Mouse (Mus musculus) liver, adult 10 weeks (tissue): ENCODE results near the gene Zmynd19. TPM values are rescaled to one million over a fixed set of nuclear protein-coding genes. Genes with fewer than 3 reads are reported as not detected.

ENCODE experiments used
- polyA plus RNA-seq: library from polyadenylated mRNA; stranded (reverse); fragments of 350-450 nt; fragmentation: Illumina TruSeq; extraction: RNeasy Lipid Tissue Mini Kit (QIAGEN cat#74804); gene quantifications from one replicate; pipeline ENCODE4 v1.2.3, GENCODE M21; 2014; ENCODE audit warnings: low read depth, low replicate concordance

Gene Zmynd19
- polyA plus RNA-seq, result 3.2 TPM

GRCm38 (mm10) chr2:24949421-24950188 is at the start of gene Zmynd19:
Gene Zmynd19, plus strand, starts transcription at chr2:24949792.

GRCm38 (mm10) chr2:24918930-24919838 is 30.4 kb upstream of the Zmynd19 start, which contains the start of gene Ehmt1:
Gene Ehmt1, minus strand, starts transcription at chr2:24919614.

DNA sequence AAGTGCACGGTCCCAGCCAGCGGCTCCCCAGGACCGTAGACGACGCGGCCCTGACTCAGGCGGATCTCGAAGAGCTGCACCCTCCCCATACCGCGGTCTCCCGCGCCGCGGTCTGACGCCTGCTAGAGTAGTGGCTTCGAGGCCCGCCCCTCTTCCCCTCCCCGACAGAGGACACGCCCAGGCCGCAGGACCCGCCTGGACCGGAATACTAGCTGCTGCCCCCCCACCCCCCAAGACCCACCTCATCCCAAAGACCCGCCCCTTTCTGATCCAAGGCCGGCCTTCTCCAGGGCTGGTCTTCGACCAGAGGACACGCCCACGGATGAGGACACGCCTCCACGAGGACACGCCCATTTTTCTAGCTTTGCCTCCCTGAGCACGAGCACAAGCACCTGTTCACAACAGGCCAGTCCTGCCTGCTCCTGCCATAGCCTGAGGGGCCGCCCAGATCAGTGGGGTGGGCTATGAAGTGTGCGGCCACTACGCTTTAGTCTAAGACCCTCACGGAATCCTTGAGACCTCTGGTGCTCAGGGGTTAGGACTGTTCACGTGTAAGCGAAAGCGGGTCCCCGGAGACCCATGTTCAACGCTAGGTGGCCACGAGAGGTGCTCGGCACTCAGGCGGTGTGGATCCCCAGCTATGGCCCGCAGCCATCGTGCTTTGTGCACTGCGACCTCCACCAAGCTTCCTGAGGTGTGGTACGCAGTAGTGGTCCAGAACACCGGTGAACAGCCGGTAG is 14.4 kb upstream of the Zmynd19 start, which contains the start of gene Arrdc1:
Gene Arrdc1, minus strand, starts transcription at position 196 of the 740 bp plus-strand sequence.

DNA sequence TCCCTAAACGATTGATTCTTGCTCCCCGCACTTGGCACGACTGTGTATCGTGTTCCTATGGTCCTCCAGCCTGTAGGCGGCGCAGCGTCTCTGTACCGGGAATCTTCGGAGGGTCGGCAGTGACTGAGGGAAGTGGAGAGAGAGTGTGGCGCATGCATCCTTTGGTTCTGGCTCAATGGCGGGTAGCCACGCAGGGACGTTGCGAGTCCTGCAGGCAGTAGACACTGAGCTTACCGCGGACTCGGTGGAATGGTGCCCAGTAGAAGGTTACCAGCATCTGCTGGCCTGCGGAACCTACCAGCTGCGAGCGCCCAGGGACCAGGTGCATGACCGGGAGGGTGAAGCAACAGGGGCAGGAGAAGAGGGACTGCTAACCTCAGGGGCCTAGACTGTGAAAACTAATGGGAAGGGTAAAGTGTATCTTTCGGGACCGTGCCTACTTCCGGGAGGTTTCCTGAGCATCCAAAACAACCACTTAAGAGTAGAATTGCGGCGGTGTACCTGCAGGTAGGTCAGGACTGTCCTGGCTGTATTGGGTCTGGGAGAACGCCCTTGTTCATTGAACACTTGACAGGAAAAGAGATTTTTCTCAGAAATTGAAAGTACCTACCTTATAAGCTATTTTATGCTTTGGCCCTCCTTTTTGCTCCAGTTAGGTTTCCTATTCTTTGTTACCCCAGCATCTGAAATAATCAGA is 12.9 kb downstream of the Zmynd19 start, which contains the start of gene Dph7:
Gene Dph7, plus strand, starts transcription at position 97 of the 697 bp plus-strand sequence.

DNA sequence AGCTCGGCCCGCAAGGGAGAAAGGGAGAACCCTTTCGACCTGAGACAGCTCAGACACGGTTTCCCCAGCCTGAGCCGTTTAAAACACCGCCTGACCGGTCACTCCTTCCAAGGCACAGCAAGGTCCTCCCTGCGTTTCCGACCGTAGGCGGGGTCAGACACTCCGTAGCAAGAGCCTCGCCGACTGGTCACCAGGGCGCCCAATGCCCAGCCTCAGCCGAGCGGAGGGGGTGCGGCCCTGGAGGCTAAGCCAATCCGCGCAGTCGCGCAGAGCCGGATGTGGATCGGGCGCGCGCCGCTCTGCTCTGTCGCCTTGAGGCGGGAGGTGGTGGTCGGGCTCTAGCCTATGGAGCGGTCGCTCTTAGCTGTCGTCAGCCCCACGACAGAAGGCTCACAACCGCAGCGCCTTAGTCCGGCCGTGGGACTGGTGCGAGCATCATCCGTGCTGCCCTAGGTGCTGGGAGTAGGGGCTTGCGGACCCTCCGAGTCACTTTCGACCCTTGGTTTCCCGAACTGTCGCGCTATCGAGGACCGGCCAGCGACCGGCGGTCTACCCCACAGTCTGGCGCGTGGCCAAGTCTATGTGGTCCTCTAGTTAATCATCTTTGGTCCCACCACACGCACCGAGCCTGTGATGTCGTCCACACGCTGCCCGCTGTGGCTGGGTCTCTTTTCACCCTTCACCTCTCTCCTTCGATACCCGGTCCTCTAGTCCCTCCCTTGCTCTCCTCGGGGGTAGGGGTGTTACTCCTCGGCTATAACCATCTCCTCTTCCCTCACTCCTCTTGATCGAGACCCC is 25.5 kb downstream of the Zmynd19 start, which contains the start of gene Mrpl41:
Gene Mrpl41, minus strand, starts transcription at position 193 of the 798 bp plus-strand sequence.

GRCm38 (mm10) chr2:24975704-24976297 is 26.2 kb downstream of the Zmynd19 start, which contains the start of gene Pnpla7:
Gene Pnpla7, plus strand, starts transcription at chr2:24976033.

Other genes starting within 250 kb of the Zmynd19 start
- gene Cacna1b, start 186.6 kb upstream of the Zmynd19 start, polyA plus RNA-seq, result not detected
- gene Ehmt1, start 30.2 kb upstream of the Zmynd19 start, polyA plus RNA-seq, result 7.6 TPM
- not detected for gene Arrdc1, start 14.5 kb upstream of the Zmynd19 start, polyA plus RNA-seq
- gene Dph7, start 12.6 kb downstream of the Zmynd19 start, polyA plus RNA-seq, result 1.9 TPM
- 22.5 TPM for gene Mrpl41, start 25.3 kb downstream of the Zmynd19 start, polyA plus RNA-seq
- gene Pnpla7, start 26.2 kb downstream of the Zmynd19 start, polyA plus RNA-seq, result 26.6 TPM
- 16.6 TPM for gene Nsmf, start 104.6 kb downstream of the Zmynd19 start, polyA plus RNA-seq
- 33.1 TPM for gene Entpd8, start 130.5 kb downstream of the Zmynd19 start, polyA plus RNA-seq
- not detected for gene Noxa1, start 145.4 kb downstream of the Zmynd19 start, polyA plus RNA-seq
- 0.61 TPM for gene Nrarp, start 231.0 kb downstream of the Zmynd19 start, polyA plus RNA-seq
- 0.56 TPM for gene Tor4a, start 247.1 kb downstream of the Zmynd19 start, polyA plus RNA-seq